Mouse (Mus musculus) gastrocnemius, postnatal 25 days (tissue): ENCODE measurements around the gene Scn7a. TPM values are rescaled to one million over a fixed set of nuclear protein-coding genes. Genes with fewer than 3 reads are reported as not detected.

Experiments used
- DNase-seq: peaks from one replicate; pipeline ENCODE4 v3.0.0; 2022
- long read RNA-seq, 2 experiments: library from polyadenylated mRNA; stranded (forward); transcript quantifications; one replicate each; pipeline ENCODE4 v2.0.0; 2021
- total RNA-seq, 2 experiments: library from RNA; stranded (reverse); gene quantifications; 1 replicate in 1 of 2; 2 replicates in 1 of 2; pipeline ENCODE4 v1.2.3; 2021

The Scn7a gene
- total RNA-seq, result 1 to 10 TPM; 1.9 to 3.0 TPM
- long read RNA-seq, experiment 1, partial matches to known transcripts, result 0 of 1 reads
- long read RNA-seq, experiment 1, other reads (novel, unspliced or antisense), result 1 of 1 reads
- long read RNA-seq, experiment 2, partial matches to known transcripts, result 0 of 1 reads
- long read RNA-seq, experiment 2, other reads (novel, unspliced or antisense), result 1 of 1 reads

DNA sequence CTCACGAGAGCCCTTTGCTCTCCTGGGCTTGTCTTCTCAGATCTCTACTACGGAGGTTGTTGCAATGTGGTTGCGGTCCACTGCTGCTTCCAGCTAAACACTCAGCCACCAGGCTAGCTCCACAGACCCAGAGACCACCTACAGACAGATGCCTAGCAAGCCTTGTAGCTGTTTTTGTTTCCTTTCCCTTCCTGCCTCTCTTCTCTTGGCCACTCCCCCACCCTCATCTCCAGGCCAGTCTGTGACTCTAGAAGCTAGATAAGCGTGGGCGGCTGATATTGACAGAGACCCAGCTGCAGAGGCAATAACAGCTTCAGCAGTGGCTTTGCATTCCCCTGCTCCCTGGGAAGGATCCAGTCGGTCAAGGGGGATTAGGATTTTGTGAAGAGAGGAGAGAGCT lies at the start of gene Scn7a:
Gene Scn7a (minus strand): TSS at position 150 of the 400 bp plus-strand sequence.
- peak; percentile 13 for DNase-seq

DNA sequence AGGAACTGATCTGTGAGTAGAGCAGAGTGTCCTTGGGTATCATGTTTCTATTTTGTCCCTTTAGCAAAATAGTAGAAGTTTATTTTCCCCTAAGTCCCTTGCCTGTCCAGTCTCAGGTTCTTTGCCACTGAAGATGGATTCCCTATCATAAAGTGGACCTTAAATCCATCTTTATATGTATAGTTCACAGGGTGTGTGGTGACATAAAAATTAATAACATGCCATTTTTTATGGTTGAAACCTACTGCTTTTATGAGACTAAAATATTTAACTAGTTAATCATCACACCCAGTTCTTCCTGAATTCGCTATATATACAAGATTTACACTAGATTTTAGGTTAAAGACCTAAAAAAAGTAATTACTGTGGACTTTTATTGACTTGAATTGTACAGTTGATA lies 43.0 kb upstream of the Scn7a start:
- DNase-seq, result no peak

DNA sequence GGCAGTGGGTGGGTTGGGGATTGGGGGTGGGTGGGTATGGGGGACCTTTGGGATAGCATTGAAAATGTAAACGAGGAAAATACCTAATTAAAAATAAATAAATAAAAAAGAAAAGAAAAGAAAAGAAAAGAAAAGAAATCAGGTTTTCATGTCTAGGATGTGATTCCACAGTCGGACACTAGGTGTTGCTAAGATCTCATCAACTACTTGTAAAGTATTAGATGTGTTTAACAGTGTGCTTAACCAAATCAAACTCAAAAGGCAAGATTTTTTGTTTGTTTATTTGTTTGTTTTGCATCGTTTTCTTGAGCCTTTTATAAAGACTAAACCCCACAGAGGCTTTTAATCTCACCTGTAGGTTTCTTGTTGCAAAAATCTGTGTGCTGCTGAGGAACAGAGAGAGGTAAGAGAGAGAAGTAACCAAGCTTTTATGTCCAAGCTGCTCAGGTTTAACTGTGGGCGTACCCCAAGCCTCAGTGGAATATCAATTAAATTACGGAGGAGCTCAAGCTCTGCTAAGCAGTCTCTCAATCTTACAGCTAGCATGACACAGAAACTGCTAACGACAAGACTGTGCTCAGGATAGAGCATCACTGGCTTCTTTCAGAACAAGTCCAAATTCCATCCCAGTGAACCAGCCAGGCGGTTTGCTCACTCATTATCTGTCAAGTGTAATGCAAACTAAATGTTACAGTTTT lies 35.3 kb upstream of the Scn7a start:
- DNase-seq, result no peak

DNA sequence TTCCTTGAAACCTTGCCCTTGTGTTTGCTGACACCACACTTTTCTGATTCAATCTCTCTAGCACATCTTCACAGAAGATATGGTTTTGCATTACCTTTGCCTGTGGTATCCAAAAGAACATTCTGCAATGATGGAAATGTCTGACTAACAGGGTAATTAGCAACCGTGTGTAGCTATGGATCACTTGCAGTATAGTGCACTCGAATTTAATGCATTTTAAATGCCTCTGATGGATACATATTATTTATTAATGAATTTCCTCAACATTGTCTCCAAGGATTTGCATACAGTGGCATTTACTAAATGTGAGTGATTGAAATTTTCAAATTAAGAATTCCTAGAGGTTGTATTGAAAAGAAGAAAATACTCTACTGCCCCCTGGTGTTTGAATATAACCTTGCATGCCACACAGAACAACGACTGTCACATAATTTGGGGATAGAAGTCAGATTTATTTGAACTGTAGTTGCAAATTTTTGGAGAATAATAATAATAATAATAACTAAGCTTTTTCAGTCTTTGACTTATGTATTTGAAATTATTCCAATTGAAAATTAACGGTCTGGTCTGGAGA lies 15.0 kb upstream of the Scn7a start:
- DNase-seq, result no peak

DNA sequence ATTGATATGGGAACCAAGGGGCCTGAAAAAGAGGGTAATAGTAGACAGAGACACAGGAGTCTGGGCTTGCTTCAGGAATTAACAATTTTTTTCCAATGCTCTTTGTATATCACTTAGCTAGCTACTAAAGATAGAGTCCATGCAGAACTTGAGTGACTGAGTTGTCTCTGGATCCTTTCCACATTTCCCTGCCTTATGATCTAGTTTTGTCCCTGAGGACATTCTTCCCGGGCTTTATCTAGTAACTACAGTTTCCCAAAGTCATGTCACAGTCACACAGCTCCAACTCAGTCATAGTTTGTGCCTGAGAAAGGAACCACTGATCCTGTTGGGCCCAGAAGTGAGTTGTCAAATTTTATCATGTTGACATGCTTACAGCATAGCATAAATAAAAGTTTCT lies 12.8 kb upstream of the Scn7a start:
- DNase-seq, result no peak

DNA sequence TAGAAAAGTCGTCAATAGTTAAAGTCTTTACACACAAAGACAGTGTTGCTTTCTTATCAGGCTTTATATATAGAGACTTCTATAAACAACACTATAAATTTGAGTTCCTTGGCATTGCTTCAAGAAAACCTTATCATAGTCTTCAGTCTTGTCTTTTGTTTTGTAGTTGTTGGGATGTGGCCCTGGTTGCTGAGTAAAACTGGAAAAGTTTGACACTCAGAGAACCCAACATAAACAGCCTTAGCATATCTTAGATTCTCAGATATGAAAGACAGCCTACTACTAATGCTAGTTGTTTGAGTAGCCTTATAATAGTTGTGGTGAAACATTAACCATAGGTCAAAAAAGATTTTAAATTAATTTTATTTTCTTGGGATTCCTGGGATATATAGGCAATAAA lies 6.9 kb upstream of the Scn7a start:
- no peak for DNase-seq

DNA sequence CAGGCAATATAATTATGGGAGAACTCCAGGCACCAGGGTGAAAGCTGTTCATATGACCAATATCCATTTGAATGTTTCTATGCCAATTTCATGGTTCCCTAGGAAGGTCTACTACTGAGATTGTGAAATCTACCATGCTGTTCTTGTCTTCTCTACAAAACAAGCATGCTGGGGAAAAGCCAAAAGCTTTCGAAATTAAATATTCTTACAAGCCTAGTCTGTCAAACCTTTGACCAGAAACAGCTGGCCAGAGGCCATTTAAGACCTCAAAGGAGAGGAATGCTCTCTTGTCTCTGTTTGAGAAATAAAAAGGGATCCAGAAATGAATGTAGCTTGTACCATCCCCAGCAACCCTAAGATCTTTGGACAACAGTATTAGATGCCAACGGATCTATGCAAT lies 3.8 kb downstream of the Scn7a start:
- DNase-seq, result peak; percentile 38

DNA sequence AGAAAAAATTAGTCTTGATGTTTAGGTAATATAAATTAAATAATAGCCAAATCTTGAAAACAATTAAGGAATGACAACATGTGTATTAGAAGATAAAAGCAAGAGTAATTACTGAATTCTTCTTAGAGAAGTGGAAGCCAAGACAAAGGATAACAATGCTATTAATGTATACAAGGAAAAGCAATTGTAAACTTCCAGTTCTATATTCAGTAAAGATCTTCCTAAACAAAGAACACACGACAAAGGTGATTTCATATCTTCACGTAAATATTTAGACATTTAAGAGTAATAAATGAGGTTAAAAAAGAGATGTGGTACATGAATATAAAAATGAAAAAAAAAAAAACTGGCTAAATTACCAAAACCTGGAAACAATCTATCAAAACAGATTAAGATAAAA lies 16.7 kb downstream of the Scn7a start:
- DNase-seq, result no peak

DNA sequence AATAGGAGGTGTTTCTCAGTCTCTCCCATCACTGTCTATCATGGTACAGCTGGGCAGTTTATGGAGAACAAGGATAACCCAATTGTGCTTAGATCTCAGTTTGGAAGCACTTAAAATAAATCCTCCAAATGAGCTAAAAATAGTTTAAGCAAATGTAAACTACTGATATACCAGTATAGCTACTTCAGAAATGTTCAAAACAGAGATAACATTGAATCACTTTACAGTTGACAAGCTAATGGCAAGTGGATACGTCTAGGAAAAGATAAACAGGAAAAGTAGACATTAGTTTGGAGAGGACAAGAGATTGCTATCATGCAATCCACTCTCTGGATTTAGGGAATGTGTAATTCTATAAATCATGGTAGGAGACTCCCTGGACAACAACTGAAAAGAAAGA lies 19.5 kb downstream of the Scn7a start:
- no peak for DNase-seq

DNA sequence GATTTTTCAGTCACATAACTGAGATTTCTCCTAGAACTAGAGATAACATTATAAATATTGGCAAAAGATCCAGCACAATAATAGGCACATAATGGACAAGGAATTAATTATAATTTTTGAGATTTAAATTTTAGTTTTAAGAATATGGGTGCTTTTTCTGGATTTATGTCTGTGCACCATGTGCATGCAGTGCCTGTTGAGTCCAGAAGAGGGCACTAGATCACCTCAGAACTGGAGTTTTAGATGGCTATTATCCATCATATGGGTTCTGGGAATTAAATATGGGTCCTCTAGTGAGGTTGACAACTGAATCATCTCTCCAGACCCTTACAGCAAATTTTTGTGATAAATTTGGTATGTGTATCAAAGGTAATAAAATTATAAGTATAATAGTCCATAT lies 21.8 kb downstream of the Scn7a start:
- DNase-seq, result no peak

DNA sequence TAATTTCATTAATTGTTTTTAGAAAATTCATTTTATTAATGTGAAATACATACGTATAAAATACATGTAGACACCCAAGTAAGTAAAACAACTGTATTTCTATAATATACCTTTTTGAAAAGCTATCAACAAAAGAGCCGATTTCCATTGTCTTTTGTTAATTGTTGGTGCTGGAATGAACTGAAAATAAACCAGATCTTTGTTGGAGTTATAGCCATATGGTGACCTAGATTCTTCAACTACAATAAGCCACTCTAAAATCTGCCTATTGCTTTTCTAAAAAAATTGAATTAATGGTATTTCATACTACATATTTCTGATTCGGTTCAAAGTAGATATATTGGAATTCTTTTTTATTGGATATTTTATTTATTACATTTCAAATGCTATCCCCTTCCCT lies 56.7 kb downstream of the Scn7a start:
- no peak for DNase-seq

DNA sequence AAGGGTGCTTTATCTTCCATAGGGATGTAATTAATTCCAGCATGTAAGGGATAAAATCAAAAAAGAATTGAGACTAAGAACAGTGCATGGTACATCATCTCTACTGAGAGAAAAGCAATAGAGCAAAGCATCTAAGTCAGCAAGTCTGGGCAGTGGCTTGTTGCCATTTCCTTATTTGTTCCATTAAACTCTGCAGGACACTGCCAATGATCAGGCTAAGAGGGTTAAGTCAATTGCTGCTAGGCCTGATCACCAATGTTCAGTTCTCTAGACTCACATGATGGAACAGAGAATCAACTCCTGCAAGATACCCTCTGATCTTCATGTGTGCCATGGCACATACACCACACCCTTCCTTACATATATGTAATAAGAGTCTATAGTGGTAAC lies 57.1 kb downstream of the Scn7a start:
- DNase-seq, result no peak

DNA sequence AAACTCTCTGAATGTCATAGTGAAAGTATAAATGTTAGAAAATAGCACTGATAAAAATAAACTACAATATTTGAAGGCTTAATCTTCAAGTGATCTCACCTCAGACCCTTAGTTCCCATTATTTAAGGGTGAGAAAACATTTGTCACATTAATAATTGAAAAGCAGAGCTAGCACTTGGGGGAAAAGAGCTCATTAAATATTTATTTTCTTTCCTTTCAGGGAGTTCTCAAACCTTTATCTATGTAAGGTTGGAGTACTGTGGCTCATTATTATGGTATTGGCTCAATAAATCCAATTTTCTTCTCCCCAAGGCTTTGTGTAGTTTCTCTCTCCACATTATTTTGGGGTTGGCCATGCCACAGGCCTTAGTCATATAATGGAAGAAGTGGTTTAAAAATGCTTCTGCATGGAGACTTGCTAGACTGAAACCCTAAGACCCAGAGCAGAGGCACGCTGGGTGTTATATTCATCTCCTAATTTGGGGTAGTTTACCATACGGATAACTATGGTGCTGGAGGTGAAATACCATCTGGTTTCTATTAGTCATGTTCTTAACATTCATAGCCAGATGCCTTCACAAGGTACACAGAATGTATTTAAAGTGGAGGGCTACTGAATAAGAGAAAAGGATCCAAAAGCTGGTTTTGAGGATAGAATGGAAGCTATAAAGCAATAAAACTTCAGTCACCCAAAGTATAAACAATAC lies 57.7 kb downstream of the Scn7a start:
- DNase-seq, result no peak

DNA sequence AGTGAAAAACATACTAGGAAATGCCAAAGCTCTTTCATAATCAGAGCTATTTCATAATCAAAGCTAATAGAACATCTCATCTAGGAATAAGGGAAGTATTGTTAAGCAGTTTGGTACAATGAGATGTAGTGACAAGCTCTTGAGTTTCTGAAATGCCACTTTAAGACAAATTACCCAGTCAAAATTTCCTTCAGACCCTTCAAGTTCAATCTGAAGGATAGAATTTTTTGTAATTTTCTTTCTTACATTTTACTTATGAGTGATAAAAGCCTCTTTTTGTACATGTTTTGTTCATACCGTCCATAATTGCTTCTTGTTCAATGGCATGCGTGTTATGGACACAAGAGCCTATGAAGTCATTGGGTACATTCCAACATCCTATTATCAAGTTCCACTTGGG lies 72.6 kb downstream of the Scn7a start:
- DNase-seq, result no peak

DNA sequence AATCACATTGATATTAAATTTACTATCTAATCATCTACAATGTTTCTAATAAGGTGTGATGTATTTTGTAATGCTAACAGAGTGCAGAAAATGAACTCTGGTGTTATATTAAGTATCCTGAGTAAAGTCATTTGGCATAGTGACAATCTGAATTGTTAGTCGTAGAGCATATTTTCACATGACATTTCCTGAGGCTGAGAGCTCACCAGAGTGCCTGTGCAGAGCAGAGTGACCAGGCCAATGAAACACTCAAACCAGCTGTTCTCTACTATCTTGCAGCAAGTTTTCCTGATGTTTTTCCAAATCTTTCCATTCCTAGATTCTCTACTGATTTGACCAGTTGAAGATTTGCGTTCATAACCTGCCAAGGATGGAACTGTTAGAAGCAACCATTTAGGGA lies 92.4 kb downstream of the Scn7a start:
- DNase-seq, result no peak

DNA sequence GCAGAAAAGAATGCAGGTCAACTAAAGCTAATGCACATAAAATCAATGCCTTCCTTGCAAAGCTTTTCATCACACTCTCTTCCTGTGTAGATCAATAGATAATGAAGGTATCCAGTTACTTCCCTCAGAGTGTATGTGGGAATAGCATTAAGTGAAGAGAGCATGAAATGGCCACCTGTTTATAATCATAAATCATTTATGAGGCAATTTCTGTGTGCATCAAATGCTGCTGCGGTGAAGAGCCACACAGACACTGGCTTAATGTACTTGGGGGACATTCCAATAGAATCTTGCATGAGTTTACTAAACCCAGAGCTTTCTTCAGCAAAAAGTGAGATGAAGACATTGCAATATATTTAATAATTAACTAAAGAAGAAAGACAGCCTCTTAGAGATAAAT lies 122.7 kb downstream of the Scn7a start:
- no peak for DNase-seq

DNA sequence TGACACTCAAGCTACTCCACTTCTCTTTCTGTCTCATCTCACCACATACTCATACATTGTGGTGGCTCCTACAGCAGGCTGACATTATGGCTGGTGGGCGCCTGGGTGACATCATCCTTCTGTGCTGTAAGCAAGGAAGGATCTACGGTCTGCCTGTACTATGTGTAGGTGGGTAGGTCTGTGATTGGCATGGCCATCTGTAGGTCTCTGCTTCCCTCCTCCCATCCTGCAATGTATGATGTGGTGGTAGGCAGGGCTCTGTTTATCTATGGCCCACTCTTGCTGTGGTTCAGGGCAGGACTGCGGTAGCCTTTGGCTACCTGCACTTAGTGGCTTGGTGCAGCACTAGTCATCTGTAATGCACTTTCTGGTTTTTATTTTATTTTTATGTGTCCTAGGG lies 128.3 kb downstream of the Scn7a start:
- DNase-seq, result no peak

DNA sequence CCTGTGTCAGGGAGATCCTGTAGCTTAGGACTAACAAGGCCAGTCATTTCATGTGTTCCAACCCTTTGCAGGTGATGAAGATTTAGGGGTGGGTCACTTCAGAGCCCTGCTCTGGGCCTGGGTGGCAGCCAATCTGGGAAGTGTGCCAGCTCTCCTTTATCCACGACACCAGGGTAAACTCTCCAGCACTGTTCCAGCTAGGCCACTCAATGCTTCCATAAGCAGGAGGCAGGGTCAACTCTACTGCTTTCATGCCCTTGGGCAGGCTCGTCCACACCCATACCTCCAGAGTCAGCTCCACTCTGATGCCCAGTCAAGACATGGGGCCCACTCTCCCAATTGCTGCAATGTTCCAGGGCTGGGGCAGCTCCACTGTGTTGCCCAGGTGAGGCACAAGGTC lies 129.3 kb downstream of the Scn7a start:
- no peak for DNase-seq

DNA sequence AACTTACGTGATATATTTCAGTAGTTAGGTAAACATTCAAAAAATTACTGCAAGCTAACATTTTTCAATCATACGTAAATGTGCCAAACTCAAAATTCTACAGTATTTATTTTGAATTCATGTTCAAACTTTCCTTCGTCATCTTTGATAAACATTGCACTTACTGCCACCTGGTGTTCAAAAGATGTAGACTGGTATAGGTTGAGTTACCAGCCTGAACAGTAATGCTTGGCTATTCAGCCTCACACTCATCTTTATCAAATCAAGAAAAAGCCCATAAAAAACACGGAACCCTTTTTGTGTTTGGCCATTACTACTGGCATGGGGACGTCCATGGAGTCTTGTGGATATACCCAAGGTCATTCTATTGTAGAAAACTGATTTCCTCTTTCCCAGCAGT lies 140.3 kb downstream of the Scn7a start:
- no peak for DNase-seq

DNA sequence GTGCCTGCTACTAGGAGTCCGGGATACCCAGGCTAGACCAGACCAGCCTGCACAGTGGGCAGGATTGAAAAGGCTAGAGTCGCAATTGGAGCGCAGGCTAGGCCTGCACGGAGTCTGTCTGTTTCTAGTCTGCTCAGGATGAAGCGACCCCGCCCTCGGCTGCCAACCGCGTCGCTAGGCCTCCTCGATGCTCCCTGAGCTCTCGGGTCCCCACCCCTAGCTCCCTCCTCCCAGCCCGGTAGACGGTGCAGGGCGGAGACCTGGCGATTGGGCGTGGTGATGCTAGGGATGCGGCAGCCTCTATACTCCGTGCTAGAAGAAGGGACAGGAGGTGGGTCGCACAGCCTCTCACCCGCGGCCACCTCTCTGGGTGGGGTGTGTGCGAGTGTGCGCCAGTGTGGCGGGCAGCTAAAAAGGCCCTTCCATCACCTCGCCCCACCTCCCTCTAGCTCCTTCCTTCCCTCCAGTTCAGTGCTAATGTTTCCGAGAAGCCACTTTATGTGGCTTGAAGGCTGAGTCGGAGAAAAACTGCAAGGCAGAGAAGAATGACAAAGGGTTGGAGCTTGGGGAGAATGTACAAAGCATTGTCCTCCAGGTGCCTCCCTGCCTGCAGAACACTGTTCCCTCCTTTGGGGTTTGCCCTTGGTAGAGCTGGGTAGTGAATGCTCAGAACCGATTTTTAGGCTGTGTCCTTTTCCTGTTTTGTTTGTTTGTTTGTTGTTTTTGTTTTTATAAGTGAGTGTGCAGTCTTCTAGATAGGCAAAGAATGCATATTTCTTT lies 149.9 kb downstream of the Scn7a start, which contains the start of gene Scn9a:
Gene Scn9a (minus strand): TSS at position 383 of the 780 bp plus-strand sequence.
- DNase-seq, result no peak

DNA sequence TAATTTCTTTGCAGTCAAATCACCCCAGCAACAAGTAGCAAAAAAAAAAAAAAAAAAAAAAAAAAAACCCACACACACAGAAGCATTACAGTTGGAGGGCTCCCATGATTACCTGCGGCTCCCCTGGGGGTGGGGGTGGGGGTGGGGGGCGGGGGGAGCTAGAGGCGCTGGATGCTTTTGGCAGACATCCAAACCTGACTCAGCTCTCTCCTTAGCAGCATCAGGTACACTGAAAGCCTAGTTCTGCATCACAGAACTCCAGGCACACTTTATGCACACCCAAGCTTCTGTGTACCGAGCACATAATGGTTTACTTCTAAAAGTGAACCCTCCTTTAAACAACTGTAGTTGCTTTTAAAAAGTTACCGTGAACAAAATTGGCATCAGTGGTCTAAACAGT lies 152.0 kb downstream of the Scn7a start:
- no peak for DNase-seq
